Mouse (Mus musculus) Muller cell, postnatal 12 days (primary cell): ENCODE measurements around the gene Kdm2a.

Experiments used
- DNase-seq: peaks from one replicate; pipeline ENCODE4 v3.0.0-alpha.2; 2015; ENCODE audit errors: inconsistent ontology term

Gene Kdm2a

DNA sequence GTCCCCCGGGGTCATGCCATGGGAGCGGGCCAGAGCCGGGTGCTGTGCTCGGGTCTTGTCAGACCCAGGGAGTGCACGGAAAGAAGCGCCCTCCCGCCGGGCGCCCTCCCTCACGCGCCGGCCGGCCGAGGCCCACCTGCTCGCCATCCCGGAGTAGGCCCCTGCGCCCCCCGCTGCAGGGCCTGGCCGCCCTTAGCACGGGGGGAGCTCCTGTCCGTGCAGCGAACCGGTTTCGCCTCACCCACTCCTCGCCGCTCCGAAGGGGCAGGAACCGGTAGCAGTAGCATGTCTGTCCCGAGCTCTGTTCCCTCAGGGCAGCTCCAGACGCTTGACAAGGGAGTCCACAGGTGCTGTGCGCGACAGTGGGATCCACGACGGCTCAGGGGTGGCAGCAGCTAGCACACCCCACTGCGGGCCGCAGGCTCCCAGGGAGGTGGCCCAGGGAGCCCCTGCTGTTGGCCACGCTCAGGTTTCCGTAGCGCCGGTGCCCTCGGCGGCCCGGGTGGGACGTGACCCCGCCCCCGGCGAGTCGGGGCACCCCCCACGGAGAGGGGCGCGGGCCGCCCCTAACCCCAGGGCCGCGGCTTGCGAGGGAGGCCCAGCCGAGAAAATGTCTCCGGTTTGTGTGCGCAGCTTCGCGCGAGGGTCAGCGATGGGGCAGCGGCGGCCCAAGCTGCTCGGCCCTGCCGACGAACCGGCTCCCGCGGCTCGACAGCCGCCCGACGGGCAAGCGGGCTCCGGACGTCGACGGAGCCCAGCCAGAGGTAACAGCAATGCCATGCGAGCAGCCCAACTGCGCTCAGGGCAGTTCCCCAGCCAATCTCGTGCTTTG lies at the start of gene Kdm2a:
Gene Kdm2a (minus strand): TSS at position 488 of the 832 bp plus-strand sequence.
- no peak for DNase-seq

DNA sequence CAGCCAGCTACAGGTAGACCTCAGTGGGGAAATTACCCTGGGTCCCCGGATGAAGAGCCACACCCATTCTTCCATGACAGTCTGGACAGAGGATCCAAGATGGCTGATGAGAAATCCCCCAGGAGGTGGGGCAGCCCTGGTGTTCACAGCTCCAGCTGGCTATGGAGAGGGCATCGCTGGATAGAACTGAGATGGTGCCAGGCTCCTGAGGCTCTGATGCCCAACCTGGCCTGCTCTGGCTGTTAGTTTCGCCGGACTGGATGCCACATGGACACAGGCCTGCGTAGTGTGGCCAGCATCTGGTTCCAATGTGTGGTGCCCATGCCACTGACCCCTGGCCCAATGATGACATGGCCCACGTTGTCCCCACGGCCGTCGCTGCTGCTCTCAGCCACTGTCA lies 49.4 kb upstream of the Kdm2a start:
- no peak for DNase-seq

GRCm38 (mm10) chr19:4446661-4447420 lies 48.8 kb upstream of the Kdm2a start:
- no peak for DNase-seq

GRCm38 (mm10) chr19:4442408-4442807 lies 44.3 kb upstream of the Kdm2a start:
- peak; percentile 65 for DNase-seq

DNA sequence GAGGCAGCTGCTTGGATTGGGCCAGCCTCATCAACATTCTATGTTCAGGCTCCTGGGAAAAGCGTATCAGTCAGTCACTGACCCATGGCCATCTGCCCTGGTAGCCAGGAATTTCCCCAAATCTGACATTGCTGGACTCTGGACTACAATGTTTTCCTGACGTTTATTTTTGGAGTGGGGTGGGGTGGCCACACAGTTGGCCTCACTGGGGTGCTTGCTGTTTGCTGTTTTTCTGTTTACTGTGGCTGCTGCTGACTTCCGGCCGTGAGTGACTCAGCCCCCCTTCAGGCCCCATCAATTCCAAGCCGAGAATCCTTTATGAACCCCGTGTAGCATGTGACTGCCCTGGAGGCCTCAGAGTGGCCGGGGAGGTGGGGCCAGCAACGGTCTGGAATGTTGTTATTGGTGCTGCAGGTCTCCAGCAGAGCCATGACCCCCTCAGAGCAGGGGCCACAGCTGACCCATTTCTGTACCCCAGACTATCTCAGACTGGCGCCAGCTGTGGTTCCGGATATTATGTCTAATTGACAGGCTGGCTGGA lies 43.6 kb upstream of the Kdm2a start:
- peak; percentile 94 for DNase-seq

GRCm38 (mm10) chr19:4441090-4441591 lies 43.1 kb upstream of the Kdm2a start:
- DNase-seq: no peak

DNA sequence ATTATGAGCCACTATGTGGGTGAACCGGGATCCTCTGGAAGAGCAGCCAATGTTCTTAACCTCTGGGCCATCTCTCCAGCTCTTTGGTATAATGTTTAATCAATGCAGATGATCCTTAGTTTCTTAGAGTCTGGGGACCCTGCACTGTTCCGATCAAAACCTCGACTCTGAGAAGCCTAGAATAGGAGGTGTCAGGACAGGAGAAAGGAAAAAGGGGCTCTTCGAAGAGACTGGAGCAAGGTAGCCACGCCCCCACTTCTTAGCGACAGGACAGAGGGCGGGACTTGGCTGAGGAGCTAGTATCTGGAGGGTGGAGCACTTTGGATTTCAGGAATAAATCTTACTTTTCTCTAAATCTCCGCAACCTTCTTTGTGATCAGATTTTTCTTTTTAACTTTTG lies 42.1 kb upstream of the Kdm2a start:
- DNase-seq: peak; percentile 61

GRCm38 (mm10) chr19:4439161-4439801 lies 41.2 kb upstream of the Kdm2a start, which contains the start of gene Rhod:
Gene Rhod, minus strand, starts transcription at chr19:4439432.
- peak; percentile 87 for DNase-seq

- no peak for DNase-seq
Measured at GRCm38 (mm10) chr19:4438791-4439160, 40.7 kb upstream of the Kdm2a start.

- DNase-seq: no peak
Measured at GRCm38 (mm10) chr19:4437886-4438285, 39.8 kb upstream of the Kdm2a start.

DNA sequence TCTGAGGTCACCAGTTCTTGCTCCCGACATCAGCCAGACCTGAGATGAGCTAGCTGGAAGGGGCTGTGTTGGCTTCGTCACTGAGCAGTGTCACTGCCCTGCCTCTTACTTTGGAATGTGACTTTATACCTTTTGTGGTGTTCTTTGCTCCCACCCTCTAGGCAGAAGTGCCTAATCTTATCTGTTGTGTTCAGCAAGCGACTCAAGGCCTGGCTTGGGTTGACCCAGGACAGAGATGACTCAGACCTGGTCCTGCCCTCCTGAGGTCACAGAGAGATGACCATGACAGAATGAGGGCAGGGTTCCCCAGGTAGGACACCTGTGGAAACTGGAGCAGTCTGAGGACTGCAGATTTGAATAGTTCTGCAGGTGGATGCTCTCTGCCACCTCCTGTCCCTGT lies 38.2 kb upstream of the Kdm2a start:
- DNase-seq: no peak

DNA sequence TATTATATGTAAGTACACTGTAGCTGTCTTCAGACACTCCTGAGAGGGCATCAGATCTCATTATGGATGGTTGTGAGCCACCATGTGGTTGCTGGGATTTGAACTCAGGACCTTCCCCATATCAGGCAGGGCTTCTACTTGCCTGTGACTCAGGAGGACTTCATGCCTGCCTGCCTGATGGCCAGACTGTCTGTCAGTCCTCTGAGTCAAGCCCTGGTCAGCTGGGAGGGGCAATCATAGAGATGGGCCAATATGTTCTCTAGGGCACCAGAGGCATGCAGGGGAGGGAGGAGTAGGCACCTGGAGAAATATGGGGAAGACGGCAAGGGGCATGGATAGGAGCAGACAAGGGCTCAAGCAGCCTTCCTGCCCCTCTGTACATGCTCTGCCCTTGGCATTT lies 36.9 kb upstream of the Kdm2a start:
- DNase-seq: no peak

DNA sequence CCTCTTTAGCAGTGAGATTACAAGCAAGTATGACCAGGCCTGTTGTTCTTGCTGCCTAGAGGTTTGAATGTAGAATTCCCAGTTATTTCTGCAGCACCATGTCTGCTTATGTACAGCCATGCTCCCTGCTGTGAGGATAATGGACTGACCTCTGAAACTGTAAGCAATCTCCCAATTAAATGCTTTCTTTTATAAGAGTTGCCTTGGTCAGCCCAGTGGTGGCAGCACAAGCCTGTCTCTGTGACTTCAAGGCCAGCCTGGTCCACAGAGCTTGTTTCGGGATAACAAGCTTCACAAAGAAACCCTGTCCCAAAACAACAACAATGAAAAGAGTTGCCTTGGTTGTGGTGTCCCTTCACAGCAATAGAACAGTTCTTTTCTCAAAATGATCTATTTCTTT lies 35.7 kb upstream of the Kdm2a start:
- DNase-seq: no peak

- DNase-seq: no peak
Measured at GRCm38 (mm10) chr19:4430091-4430620, 32.1 kb upstream of the Kdm2a start.

- DNase-seq: no peak
Measured at GRCm38 (mm10) chr19:4425610-4426366, 27.7 kb upstream of the Kdm2a start.

DNA sequence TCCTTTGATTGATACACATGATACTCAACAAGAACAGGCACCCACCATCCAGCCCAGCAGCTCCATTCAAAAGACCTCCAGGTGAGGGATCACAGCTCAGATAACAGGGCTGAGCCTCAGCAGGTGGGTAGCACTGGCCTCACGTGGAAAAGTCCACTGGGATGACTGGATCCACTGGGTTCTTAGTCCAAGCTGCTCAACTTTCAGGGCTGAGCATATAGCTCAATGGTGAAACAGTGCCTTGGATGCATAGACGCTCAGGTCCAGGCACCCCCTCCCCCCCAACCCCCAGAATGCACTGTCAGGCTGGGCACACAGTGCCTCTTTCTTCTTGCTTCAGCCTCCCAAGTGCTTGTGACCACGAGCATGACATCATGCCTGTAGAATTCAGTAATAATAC lies 24.9 kb upstream of the Kdm2a start:
- DNase-seq: peak; percentile 35

GRCm38 (mm10) chr19:4422581-4422980 lies 24.5 kb upstream of the Kdm2a start:
- peak; percentile 69 for DNase-seq

GRCm38 (mm10) chr19:4420153-4420910 lies 22.2 kb upstream of the Kdm2a start:
- no peak for DNase-seq

DNA sequence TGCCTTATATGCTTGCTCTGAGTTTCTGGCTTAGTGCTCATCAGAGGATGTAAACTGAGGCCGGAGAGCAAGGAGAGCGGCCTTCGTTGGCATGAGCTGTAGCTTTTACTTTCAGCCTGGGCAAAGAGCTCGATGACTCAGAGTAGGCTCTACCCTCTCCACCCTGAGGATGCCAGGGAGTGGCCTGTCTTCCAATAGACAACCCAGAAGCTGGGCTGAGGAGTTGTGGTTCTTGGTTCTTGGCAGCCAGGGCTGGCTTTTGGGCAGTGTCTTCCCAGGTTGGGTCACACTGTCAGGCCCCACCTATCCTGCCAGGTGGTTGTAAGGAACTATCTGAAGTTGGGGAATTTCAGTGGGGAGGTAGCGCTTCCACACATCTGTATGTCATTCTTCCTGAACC lies 21.6 kb upstream of the Kdm2a start:
- DNase-seq: no peak

- no peak for DNase-seq
Measured at GRCm38 (mm10) chr19:4417713-4418112, 19.6 kb upstream of the Kdm2a start.
